Mouse (Mus musculus) CH12.LX (cell line): Measurements from ENCODE around the gene Oit1. TPM values are rescaled to one million over a fixed set of nuclear protein-coding genes. Genes with fewer than 3 reads are reported as not detected.

ENCODE experiments used
- DNase-seq: peaks from one replicate; pipeline ENCODE4 v3.0.0-alpha.2; 2013; ENCODE audit errors: extremely low read depth
- H3K27ac ChIP-seq: 2 replicates; pipeline ENCODE4 v1.5.1; 2012; ENCODE audit warnings: low read depth, mild to moderate bottlenecking, control low read depth, moderate library complexity; ENCODE audit not compliant: insufficient read depth
- H3K27me3 ChIP-seq: replicated peaks from 2 replicates; pipeline ENCODE3; 2012; ENCODE audit warnings: inconsistent platforms
- H3K36me3 ChIP-seq, 2 experiments: replicated peaks in 1 of 2; 2 replicates each; pipeline versions ENCODE3 to v1.6.1; 2012; ENCODE audit warnings: inconsistent platforms in 1 of 2, low read length in 1 of 2, mild to moderate bottlenecking in 1 of 2, mixed read lengths in 1 of 2, moderate library complexity in 1 of 2; ENCODE audit not compliant: control insufficient read depth in 1 of 2, insufficient read depth in 1 of 2
- H3K4me1 ChIP-seq, 2 experiments: 2 replicates each; pipeline ENCODE4 v1.6.1; 2012; ENCODE audit warnings: inconsistent platforms in 1 of 2, moderate library complexity in 1 of 2; ENCODE audit not compliant: insufficient read depth in 2 of 2, control insufficient read depth in 1 of 2
- H3K4me2 ChIP-seq: 2 replicates; pipeline ENCODE4 v1.6.1; 2012; ENCODE audit warnings: low read depth, mild to moderate bottlenecking, control low read depth; ENCODE audit not compliant: poor library complexity, insufficient read depth, severe bottlenecking
- H3K4me3 ChIP-seq, 3 experiments: fragments of 150-350 bp in 1 of 3; sonication (generic) in 1 of 3; replicated peaks in 1 of 3; 2 replicates each; pipeline versions ENCODE3 to v1.5.1; 2011 to 2012; ENCODE audit warnings: low read depth in 2 of 3, low read length in 2 of 3, mild to moderate bottlenecking in 2 of 3, moderate library complexity in 2 of 3, control low read depth in 1 of 3, improper control_type of control experiment in 1 of 3, inconsistent platforms in 1 of 3, mixed read lengths in 1 of 3; ENCODE audit not compliant: poor library complexity in 1 of 3
- H3K79me2 ChIP-seq: replicated peaks from 2 replicates; pipeline ENCODE4 v1.6.1; 2012; ENCODE audit warnings: mild to moderate bottlenecking, moderate library complexity; ENCODE audit not compliant: control insufficient read depth, poor library complexity, insufficient read depth, severe bottlenecking; ENCODE audit errors: extremely low read depth
- H3K9ac ChIP-seq: 2 replicates; pipeline ENCODE4 v1.6.1; 2012; ENCODE audit warnings: low read depth, mild to moderate bottlenecking, control low read depth, moderate library complexity; ENCODE audit not compliant: insufficient read depth
- H3K9me3 ChIP-seq: replicated peaks from 2 replicates; pipeline ENCODE3; 2012; ENCODE audit warnings: low read length, inconsistent platforms, mixed read lengths
- BHLHE40 ChIP-seq: IDR thresholded peaks from 2 replicates; pipeline ENCODE4 v1.6.1; 2011; ENCODE audit warnings: mild to moderate bottlenecking, low read depth, low read length, improper control_type of control experiment
- CHD1 ChIP-seq: IDR thresholded peaks from 2 replicates; pipeline ENCODE4 v1.6.1; 2012; ENCODE audit warnings: low read depth, low read length, improper control_type of control experiment, inconsistent platforms
- E2F4 ChIP-seq: IDR thresholded peaks from 2 replicates; pipeline ENCODE4 v1.6.1; 2011; ENCODE audit warnings: low read depth, low read length, improper control_type of control experiment; ENCODE audit not compliant: insufficient replicate concordance
- EP300 ChIP-seq: IDR thresholded peaks from 2 replicates; pipeline ENCODE4 v1.6.1; 2011; ENCODE audit warnings: low read length, improper control_type of control experiment
- GABPA ChIP-seq: IDR thresholded peaks from 2 replicates; pipeline ENCODE4 v1.6.1; 2012; ENCODE audit warnings: low read depth, low read length, improper control_type of control experiment, inconsistent platforms; ENCODE audit not compliant: insufficient replicate concordance
- HCFC1 ChIP-seq: IDR thresholded peaks from 2 replicates; pipeline ENCODE4 v1.6.1; 2012; ENCODE audit warnings: low read depth, mild to moderate bottlenecking, inconsistent platforms, low read length, improper control_type of control experiment
- IRF4 ChIP-seq: IDR thresholded peaks from 2 replicates; pipeline ENCODE4 v1.6.1; 2014; ENCODE audit warnings: low read depth, mild to moderate bottlenecking, inconsistent platforms, low read length, improper control_type of control experiment
- JUN ChIP-seq: IDR thresholded peaks from 2 replicates; pipeline ENCODE4 v1.6.1; 2011; ENCODE audit warnings: low read depth, mild to moderate bottlenecking, low read length, improper control_type of control experiment, moderate library complexity; ENCODE audit not compliant: insufficient read depth
- JUND ChIP-seq: conservative IDR thresholded peaks from 2 replicates; pipeline ENCODE4 v1.6.1; 2011; ENCODE audit warnings: low read depth, low read length, improper control_type of control experiment
- MEF2A ChIP-seq: IDR thresholded peaks from 2 replicates; pipeline ENCODE4 v1.6.1; 2014; ENCODE audit warnings: low read depth, mild to moderate bottlenecking, inconsistent platforms, low read length, improper control_type of control experiment, borderline replicate concordance
- MXI1 ChIP-seq: IDR thresholded peaks from 2 replicates; pipeline ENCODE4 v1.6.1; 2011; ENCODE audit warnings: mild to moderate bottlenecking, low read depth, low read length, improper control_type of control experiment
- MYC ChIP-seq: IDR thresholded peaks from 2 replicates; pipeline ENCODE4 v1.6.1; 2011; ENCODE audit warnings: low read depth, mild to moderate bottlenecking, improper control_type of control experiment, low read length
- NELFE ChIP-seq: IDR thresholded peaks from 2 replicates; pipeline ENCODE4 v1.6.1; 2011; ENCODE audit warnings: low read depth, low read length, improper control_type of control experiment
- NRF1 ChIP-seq: IDR thresholded peaks from 2 replicates; pipeline ENCODE4 v1.6.1; 2014; ENCODE audit warnings: low read depth, mild to moderate bottlenecking, inconsistent platforms, low read length, improper control_type of control experiment, moderate library complexity
- PAX5 ChIP-seq: IDR thresholded peaks from 2 replicates; pipeline ENCODE4 v1.6.1; 2012; ENCODE audit warnings: low read length, inconsistent platforms, mixed read lengths
- RAD21 ChIP-seq: IDR thresholded peaks from 2 replicates; pipeline ENCODE4 v1.6.1; 2011; ENCODE audit warnings: low read depth, mild to moderate bottlenecking, low read length, improper control_type of control experiment, moderate library complexity
- RCOR1 ChIP-seq: conservative IDR thresholded peaks from 2 replicates; pipeline ENCODE4 v1.6.1; 2012; ENCODE audit warnings: low read depth, mild to moderate bottlenecking, inconsistent platforms, low read length, improper control_type of control experiment
- SIN3A ChIP-seq: IDR thresholded peaks from 2 replicates; pipeline ENCODE4 v1.6.1; 2012; ENCODE audit warnings: low read length, improper control_type of control experiment, inconsistent platforms
- SMC3 ChIP-seq: IDR thresholded peaks from 2 replicates; pipeline ENCODE4 v1.6.1; 2011; ENCODE audit warnings: low read depth, low read length, improper control_type of control experiment
- TCF12 ChIP-seq: IDR thresholded peaks from 2 replicates; pipeline ENCODE4 v1.6.1; 2014; ENCODE audit warnings: low read depth, mild to moderate bottlenecking, inconsistent platforms, low read length, improper control_type of control experiment
- UBTF ChIP-seq: IDR thresholded peaks from 2 replicates; pipeline ENCODE4 v1.6.1; 2012; ENCODE audit warnings: low read depth, mild to moderate bottlenecking, inconsistent platforms, low read length, improper control_type of control experiment, moderate library complexity
- ZC3H11A ChIP-seq: IDR thresholded peaks from 2 replicates; pipeline ENCODE4 v1.6.1; 2012; ENCODE audit warnings: low read depth, mild to moderate bottlenecking, inconsistent platforms, low read length, improper control_type of control experiment
- ZKSCAN1 ChIP-seq: IDR thresholded peaks from 2 replicates; pipeline ENCODE4 v1.6.1; 2012; ENCODE audit warnings: low read depth, inconsistent platforms, low read length, improper control_type of control experiment, borderline replicate concordance
- ZMIZ1 ChIP-seq: IDR thresholded peaks from 2 replicates; pipeline ENCODE4 v1.6.1; 2012; ENCODE audit warnings: low read depth, mild to moderate bottlenecking, inconsistent platforms, low read length, improper control_type of control experiment
- dilution Hi-C: fragments of 300-500 bp; cut with MboI; formaldehyde crosslinking; loops from 2 replicates; pipeline ENCODE4 v1.14.3; 2020; ENCODE audit warnings: low sequenced_read_pairs; ENCODE audit not compliant: extremely low pct_unique_long_range_greater_than_20kb, extremely low pct_ligation_motif_present
- in situ Hi-C: fragments of 300-500 bp; cut with MboI; formaldehyde crosslinking; loops from 3 replicates; pipeline ENCODE4 v1.14.3; 2019; ENCODE audit warnings: low sequenced_read_pairs, low pct_ligation_motif_present, low pct_unique_long_range_greater_than_20kb, mixed read lengths
- polyA plus RNA-seq: library from polyadenylated mRNA; unstranded; fragments of >175 nt; gene quantifications from 2 replicates; pipeline ENCODE4 v1.2.1, GENCODE M21; 2012; ENCODE audit warnings: low read depth; ENCODE audit not compliant: insufficient read length
- total RNA-seq, 2 experiments: library from RNA; depleted of rRNA; stranded (reverse); fragments of 300-350 nt in 1 of 2; fragments of >200 nt in 1 of 2; gene quantifications; 2 replicates each; pipeline ENCODE4 v1.2.3; 2012 to 2014

Oit1 gene
- total and polyA plus RNA-seq, 3 experiments, result not detected

DNA sequence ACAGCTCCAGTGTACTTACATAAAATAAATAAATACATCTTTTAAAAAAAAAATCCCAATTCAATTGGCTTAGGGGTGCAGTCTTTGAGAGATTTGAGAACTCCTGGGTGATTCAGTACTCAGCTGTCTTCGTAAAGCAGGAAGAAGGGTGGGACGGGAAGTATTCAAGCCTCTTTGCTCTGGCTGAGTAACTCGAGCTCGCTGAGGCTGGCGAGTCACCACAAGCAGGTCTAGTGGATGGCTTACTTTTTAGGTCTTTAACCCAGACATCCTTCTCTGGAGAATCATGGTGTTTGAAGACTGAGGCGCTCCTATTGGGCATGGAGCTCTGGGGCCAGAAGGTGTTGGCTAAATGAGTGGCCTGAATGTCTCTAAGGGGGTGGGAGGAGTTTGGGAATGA is 71.7 kb downstream of the Oit1 start:
- no peaks in the 10 kb centered on the region for H3K27me3 ChIP-seq
- no peaks in the 10 kb centered on the region for H3K9me3 ChIP-seq
- H3K27ac ChIP-seq, result no peak overlapping the region
- dilution Hi-C loops (no loop called here), in situ Hi-C loops (loop anchor here (25.0 kb wide), 1 partner anchor 495 kb away; the partner anchor contains the start of gene Flnb)
- no peak overlapping the region for H3K4me3 ChIP-seq
- H3K4me2 ChIP-seq, result no peak overlapping the region
- H3K9ac ChIP-seq, result no peak overlapping the region
- no peaks in the 10 kb centered on the region for H3K79me2 ChIP-seq
- no peaks in the 10 kb centered on the region for H3K4me1 ChIP-seq
- no peak for DNase-seq
- TF ChIP-seq NELFE (no peak), ZKSCAN1 (no peak), IRF4 (no peak), BHLHE40 (no peak), CHD1 (no peak), ZC3H11A (no peak), MEF2A (no peak)
- H3K36me3 ChIP-seq, result no peaks in the 10 kb centered on the region

DNA sequence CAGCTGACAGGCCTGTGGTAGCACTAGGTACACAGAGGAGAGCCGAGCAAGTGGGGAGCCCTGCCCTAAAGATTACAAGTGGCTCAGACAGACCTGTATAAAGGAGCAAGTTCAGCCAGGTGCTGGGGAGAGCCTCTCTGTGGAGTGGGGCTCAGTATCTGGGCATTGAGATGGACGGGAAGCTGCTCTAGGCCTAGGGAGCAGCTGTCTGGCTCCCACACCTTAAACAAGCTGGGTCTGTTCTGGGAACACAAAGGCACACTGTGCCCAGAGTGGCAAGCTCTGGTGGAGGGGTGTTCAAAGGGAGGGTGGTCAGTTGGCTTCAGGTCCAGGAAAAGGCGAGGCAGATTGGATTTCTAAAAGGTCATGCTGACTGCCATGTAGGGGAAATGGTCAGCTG is 73.5 kb downstream of the Oit1 start:
- TF ChIP-seq NRF1 (no peak), E2F4 (no peak), GABPA (no peak), HCFC1 (no peak), SIN3A (no peak), RAD21 (no peak), TCF12 (no peak), JUND (no peak), EP300 (no peak), PAX5 (no peak), MYC (no peak), SMC3 (no peak), RCOR1 (no peak), UBTF (no peak), ZMIZ1 (no peak), MXI1 (no peak), JUN (no peak), ZC3H11A (no peak), IRF4 (no peak)
- Histone ChIP-seq H3K9me3 (no peaks in the 10 kb centered on the region), H3K4me2 (no peak overlapping the region), H3K4me3 (no peak overlapping the region), H3K4me1 (peaks cover 0 to 3% of the 10 kb centered on the region in 2 experiments; a peak in 1 of 4 replicates), H3K27me3 (no peaks in the 10 kb centered on the region), H3K27ac (no peak overlapping the region), H3K79me2 (no peaks in the 10 kb centered on the region), H3K9ac (no peak overlapping the region), H3K36me3 (no peaks in the 10 kb centered on the region)
- no peak for DNase-seq
- in situ Hi-C loops (loop anchor here (25.0 kb wide), 1 partner anchor 493 kb away; the partner anchor contains the start of gene Flnb), dilution Hi-C loops (no loop called here)
